Mouse (Mus musculus): ENCODE data around the gene Atp5c1.

Gene Atp5c1

DNA sequence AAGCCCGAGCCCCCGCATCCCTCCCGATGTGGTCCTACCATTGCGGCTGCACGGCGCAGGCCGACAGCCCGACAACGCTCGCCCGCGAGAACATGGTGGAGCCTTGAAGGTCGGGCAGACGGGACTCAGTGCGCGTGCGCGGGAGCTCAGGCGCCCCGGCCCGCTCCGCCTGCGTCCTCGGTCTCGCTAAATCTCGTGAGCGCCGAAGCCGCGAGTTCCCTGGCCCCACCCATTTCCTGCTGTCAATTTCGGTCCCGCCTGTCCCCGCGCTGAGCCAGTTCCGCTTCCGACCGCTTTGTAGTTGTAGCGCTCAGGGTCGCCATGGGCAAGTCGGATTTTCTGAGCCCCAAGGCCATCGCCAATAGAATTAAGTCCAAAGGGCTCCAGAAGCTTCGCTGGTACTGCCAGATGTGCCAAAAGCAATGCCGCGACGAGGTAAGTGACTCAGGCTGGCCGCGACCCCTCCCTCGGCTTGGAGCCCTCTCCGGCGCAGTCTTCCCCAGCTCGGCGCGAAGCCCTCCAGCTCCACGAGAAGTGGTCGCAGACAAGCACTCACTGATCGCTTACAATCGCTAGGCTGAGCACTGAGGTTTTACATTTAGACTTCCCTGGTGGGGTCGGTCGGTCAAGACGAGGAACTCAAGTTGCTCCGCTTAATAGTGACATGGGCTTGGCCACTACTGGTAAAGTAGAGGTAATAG lies at the start of gene Atp5c1, which contains the start of gene Kin:
TSS of gene Atp5c1 (minus strand) at position 201 of the 701 bp plus-strand sequence.
TSS of gene Kin (plus strand) at position 284 of the 701 bp plus-strand sequence.
- DNase-seq (ENCODE audit: low spot score): peak; percentile 96

GRCm38 (mm10) chr2:10128571-10128970 lies 48.3 kb upstream of the Atp5c1 start:
- no peak for DNase-seq (ENCODE audit: low spot score)

DNA sequence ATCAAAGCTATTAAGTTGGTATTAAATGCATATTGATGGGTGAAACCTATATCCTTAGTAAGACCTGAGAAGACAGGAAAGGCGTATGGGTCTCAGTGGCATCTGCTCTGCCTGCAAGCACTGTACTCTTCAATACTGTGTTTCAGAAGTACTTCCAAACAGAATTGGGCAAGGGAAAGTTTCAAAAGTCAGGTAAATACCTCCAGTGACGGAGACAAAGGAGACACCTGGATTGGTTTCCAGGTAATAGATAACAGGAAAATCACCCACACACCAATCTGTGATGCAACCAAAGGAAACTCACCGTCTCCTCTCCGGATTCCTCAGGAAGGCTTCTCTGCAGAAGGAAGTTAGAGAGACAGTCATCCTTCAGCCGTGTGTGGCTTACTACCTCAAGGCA lies 47.2 kb upstream of the Atp5c1 start:
- no peak for DNase-seq (ENCODE audit: low spot score)

- no peak for DNase-seq (ENCODE audit: low spot score)
Measured at GRCm38 (mm10) chr2:10126122-10126521, 45.8 kb upstream of the Atp5c1 start.

DNA sequence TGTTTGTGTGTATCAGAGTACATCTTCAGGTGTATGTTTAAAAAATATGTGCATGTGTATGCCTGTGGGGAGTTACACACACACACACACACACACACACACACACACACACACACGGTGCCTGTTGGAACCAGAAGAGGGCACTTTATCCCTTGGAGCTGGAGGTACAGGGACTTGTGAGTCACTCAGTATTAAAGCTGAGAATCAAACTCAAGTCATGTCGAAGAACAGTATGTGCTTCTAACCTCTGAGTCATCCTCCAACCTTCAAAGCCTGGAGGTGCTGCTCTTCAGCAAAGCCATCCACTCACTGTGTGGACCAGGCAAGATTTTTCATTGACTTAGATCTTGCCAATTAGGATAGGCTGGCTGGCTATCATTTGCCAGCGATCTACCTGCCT lies 41.5 kb upstream of the Atp5c1 start:
- DNase-seq (ENCODE audit: low spot score): no peak

DNA sequence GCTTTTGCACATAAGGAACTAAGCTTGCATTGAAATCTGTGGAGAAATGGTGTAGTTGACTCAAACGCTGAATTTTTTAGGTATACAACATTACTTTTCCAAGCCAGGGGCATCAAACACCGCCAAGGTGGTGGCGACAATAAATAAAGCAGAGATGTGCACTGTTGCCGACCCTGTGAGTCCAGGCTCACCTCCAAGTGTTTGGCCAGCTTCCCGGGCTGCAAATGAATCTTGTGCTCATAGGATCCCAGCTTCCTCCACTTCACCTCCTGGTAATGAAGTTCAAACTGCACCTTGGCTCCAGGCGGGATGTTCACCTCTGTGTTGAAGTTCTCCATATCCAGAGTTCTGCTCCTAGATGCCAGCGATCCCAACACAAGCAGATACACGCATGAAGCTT lies 39.0 kb upstream of the Atp5c1 start:
- no peak for DNase-seq (ENCODE audit: low spot score)

- DNase-seq (ENCODE audit: low spot score): no peak
Measured at GRCm38 (mm10) chr2:10118751-10119150, 38.4 kb upstream of the Atp5c1 start.

DNA sequence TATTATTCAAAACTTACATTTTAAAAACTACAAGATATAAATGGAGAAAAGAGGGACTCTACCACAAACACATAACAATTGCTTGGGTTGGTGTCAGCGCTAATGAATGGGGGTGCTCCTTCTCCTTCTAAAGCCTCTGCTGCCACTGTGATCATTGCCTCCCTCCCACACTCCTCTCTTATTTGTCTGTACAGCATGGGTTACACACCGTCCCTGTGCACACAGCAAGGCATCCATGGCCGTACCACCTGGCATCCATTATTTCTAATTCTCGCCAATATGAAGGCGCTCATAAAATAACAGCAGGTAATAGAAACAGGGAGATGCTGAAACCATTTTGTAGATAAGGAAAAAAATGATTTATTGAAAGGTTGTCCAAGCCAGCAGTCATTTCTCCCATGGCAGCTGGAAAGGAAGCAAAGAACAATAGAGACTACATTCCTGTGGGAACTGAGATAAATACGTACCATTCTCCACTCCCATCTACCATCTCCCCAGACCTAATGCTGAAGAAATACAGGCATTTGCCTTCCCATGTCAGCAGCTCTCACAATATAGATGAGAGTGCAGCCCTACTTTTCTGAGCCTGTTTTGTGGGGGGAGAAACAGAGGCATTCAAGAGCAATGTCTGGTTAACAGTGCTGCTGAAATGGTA lies 28.4 kb upstream of the Atp5c1 start:
- DNase-seq (ENCODE audit: low spot score): no peak

DNA sequence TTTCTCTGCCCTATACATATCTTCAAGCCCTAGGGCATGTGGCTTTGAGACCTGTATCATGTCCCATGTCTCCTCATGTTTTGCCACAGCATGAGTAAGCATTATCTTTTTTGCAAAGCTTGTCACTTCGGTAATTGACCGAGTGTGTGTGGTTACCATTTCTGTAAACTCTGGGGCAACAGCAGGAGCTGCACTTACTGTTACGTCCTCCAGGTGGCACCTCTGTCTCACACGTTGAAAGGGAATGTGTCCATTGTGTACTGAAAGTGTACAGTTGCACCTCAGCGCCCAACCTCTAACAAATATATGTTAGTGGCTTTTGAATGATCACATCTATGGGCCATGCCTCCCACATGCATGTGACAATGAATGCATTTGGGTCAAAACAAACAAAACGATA lies 20.9 kb upstream of the Atp5c1 start:
- peak; percentile 62 for DNase-seq (ENCODE audit: low spot score)

- DNase-seq (ENCODE audit: low spot score): no peak
Measured at GRCm38 (mm10) chr2:10100471-10100870, 20.2 kb upstream of the Atp5c1 start.

DNA sequence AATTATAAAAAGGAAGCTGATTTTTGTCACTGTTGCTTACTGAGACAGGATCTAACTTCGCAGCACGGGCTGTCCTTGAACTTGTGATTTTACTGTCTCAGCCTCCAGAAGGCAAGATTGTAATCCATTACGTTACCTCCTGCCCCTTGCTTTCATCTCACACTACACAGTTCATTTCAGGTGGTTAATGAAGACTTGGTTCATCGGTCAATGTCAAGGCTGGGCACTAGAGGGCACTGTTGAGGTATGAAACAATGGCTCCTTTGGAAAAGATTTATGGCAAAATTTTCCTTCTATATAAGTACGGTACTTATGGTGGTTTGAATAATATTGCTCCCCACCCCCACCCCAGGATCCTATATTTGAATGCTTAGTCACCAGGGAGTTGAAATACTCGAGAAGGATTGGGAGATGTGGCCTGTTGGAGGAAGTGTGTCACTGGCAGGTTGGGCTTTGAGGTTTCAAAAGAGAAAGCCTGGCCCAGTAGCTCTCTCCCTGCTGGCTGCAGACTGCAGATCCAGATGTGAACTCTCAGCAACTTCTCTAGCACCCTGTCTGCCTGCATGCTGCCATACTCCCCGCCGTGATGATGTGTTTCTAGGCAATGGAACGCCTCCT lies 18.4 kb upstream of the Atp5c1 start:
- peak; percentile 63 for DNase-seq (ENCODE audit: low spot score)

DNA sequence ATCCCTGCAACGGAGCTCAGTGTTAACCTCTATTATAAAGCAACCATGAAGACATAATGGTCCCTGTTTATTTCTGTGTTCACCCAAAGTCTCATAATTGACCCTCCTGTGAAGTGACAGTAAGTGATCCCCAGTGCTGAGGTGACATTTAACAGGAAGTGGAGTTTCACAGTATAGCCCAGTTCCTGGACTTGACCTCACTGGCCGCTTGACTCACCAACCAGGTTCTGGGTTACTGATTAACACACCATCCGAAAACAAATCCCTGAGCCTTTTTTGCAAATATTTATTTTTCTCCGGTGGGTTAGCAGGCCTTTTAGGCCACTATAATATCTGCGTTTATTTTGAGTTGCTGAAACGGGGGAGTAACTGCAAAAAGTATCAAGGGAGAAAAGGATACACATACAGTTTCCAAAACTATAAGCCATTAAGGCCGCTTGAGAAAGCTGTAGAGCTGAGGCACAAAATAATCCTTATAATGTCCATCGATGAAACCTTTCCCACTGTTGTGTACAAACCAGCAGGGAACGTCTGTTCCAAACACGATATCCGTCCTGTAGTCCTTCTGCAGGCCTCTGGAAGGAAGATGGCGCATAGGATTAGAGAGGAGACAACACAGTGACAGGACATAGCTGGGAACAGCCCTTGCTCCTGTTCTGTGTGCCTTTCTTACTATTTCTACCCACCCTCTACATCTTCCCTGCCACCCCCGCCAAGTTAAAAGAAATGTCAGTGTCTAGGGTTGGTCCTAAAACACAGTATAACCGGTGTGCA lies 14.2 kb upstream of the Atp5c1 start:
- no peak for DNase-seq (ENCODE audit: low spot score)

DNA sequence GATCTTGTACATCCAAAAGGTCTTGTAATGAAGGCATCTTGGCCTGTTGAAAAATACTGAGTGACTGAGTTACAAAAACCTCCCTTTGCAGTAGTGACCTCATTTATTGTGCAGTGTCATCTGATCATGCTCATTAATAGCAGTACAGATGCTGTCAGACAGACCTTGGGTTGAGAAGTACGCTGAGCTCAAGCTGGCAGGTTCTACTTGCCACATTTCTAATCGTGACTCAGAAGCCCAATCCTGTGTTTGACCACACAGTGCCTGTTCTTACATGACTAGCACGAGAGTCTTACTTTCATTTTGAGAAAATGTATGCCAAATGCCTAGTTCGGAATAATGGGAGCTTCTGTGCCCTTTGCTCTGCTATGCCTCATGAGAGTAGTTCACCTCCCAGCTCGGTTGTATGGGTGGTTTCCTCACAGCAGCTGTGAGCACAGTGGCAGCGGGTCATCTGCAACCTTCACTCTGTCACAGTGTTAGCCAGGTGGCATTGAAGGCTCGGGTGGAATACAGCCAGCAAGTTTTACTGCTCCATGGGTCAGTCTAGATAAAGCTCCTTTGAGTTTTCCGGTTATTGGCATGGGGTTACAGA lies 7.0 kb upstream of the Atp5c1 start:
- peak; percentile 30 for DNase-seq (ENCODE audit: low spot score)

GRCm38 (mm10) chr2:10082737-10083136 lies 2.4 kb upstream of the Atp5c1 start:
- no peak for DNase-seq (ENCODE audit: low spot score)

- DNase-seq (ENCODE audit: low spot score): peak; percentile 57
Measured at GRCm38 (mm10) chr2:10081453-10082080, 1.3 kb upstream of the Atp5c1 start.

GRCm38 (mm10) chr2:10079745-10080309 lies 483 bp downstream of the Atp5c1 start:
- peak; percentile 61 for DNase-seq (ENCODE audit: low spot score)

- DNase-seq (ENCODE audit: low spot score): peak; percentile 30
Measured at GRCm38 (mm10) chr2:10076675-10077074, 3.6 kb downstream of the Atp5c1 start.

DNA sequence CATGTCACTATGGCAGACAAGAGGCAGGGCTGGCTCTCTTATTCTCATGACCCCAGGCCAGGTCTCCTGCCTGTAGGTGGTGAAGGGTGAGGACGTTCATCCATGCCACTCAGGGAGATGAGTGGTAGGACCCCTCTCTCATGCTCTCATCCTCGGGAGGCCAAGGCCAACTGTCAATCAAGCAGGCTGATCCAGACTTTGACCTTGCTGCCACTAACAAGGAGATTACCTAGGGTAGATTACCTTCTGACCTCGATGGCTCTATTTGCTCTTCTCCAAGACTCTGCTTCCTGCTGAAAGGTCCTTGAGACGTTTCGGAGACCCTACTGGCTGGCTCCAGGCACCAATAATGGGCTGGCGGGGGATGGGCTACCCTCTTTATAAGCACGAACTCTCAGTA lies 5.8 kb downstream of the Atp5c1 start:
- no peak for DNase-seq (ENCODE audit: low spot score)

- no peak for DNase-seq (ENCODE audit: low spot score)
Measured at GRCm38 (mm10) chr2:10071751-10072150, 8.6 kb downstream of the Atp5c1 start.

- no peak for DNase-seq (ENCODE audit: low spot score)
Measured at GRCm38 (mm10) chr2:10058836-10059235, 21.5 kb downstream of the Atp5c1 start.

DNA sequence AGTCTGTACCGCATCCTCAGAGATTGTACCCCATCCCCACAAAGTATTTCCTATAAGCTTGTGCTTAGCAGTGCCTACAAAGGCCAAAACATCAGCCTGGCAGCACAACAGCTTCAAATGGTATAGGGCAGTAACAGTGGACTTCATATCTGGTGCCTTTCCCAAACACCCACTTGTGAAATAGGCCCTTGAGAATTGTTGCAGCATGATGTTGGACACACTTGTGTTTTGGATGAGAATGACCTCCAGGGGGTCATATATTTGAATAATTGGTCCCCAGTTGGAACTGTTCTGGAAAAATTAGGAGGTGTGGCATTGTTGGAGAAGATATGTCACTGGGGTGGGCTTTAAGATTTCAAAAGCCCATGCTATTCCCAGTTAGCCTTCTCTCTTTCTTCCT lies 28.3 kb downstream of the Atp5c1 start:
- DNase-seq (ENCODE audit: low spot score): peak; percentile 51
